Mouse (Mus musculus): Measurements from ENCODE around the gene Rab3ip. TPM values are rescaled to one million over a fixed set of nuclear protein-coding genes. Genes with fewer than 3 reads are reported as not detected.

Gene Rab3ip
- polyA plus RNA-seq, 2 experiments: 6.6 to 7.4 TPM

GRCm38 (mm10) chr10:116980273-116980672 is 29.7 kb upstream of the Rab3ip start:
- no peak for DNase-seq (ENCODE audit: low read depth in 3 of 3, low spot score in 3 of 3)

GRCm38 (mm10) chr10:116978841-116979240 is 28.3 kb upstream of the Rab3ip start:
- no peak overlapping the region for H3K4me3 ChIP-seq (ENCODE audit: insufficient read depth in 1 of 2, low read depth in 2 of 2, low read length in 2 of 2)
- DNase-seq (ENCODE audit: low read depth in 3 of 3, low spot score in 3 of 3) (no peak), ATAC-seq (ENCODE audit: insufficient read depth) (no peak)
- no peak overlapping the region for H3K4me2 ChIP-seq (ENCODE audit: low read depth)
- H3K4me1 ChIP-seq (replicated peaks; ENCODE audit: control insufficient read depth in 2 of 2, insufficient read depth in 2 of 2, low read length in 1 of 2): no peaks in the 10 kb centered on the region
- H3K36me3 ChIP-seq (replicated peaks; ENCODE audit: control insufficient read depth, insufficient read depth, low read depth): no peaks in the 10 kb centered on the region
- no peak overlapping the region for H3K27ac ChIP-seq
- no peak overlapping the region for H3K9ac ChIP-seq (replicated peaks)
- H3K27me3 ChIP-seq (ENCODE audit: control insufficient read depth, insufficient read depth, low read length): no peaks in the 10 kb centered on the region
- TF ChIP-seq EP300 (IDR thresholded peaks at IDR 0.05; ENCODE audit: low read depth) (no peak), CTCF (IDR thresholded peaks at IDR 0.05; ENCODE audit: low read depth) (no peak)
- WGBS (ENCODE audit: insufficient replicate concordance): 69% methylated on average over 9 of the region's 9 CpGs
- H3K9me3 ChIP-seq (ENCODE audit: control insufficient read depth, low read length): no peaks in the 10 kb centered on the region

More at GRCm38 (mm10) chr10:116980273-116980672, 29.7 kb upstream of the Rab3ip start:
- Histone ChIP-seq H3K4me2 (ENCODE audit: low read depth) (no peak overlapping the region), H3K4me3 (ENCODE audit: insufficient read depth in 1 of 2, low read depth in 2 of 2, low read length in 2 of 2) (no peak overlapping the region), H3K4me1 (replicated peaks; ENCODE audit: control insufficient read depth in 2 of 2, insufficient read depth in 2 of 2, low read length in 1 of 2) (no peaks in the 10 kb centered on the region), H3K36me3 (replicated peaks; ENCODE audit: control insufficient read depth, insufficient read depth, low read depth) (no peaks in the 10 kb centered on the region), H3K9me3 (ENCODE audit: control insufficient read depth, low read length) (no peaks in the 10 kb centered on the region), H3K27me3 (ENCODE audit: control insufficient read depth, insufficient read depth, low read length) (no peaks in the 10 kb centered on the region), H3K27ac (no peak overlapping the region), H3K9ac (replicated peaks) (no peak overlapping the region)
- ATAC-seq (ENCODE audit: insufficient read depth): no peak
- 57% methylated on average over 4 of the region's 4 CpGs for WGBS (ENCODE audit: insufficient replicate concordance)
- no peak for TF ChIP-seq CTCF (IDR thresholded peaks at IDR 0.05; ENCODE audit: low read depth)
- no peak for TF ChIP-seq EP300 (IDR thresholded peaks at IDR 0.05; ENCODE audit: low read depth)

GRCm38 (mm10) chr10:116977858-116978257 is 27.3 kb upstream of the Rab3ip start:
- H3K4me3 ChIP-seq (ENCODE audit: insufficient read depth in 1 of 2, low read depth in 2 of 2, low read length in 2 of 2): no peak overlapping the region
- ATAC-seq (ENCODE audit: insufficient read depth) (no peak), DNase-seq (ENCODE audit: low read depth in 3 of 3, low spot score in 3 of 3) (no peak)
- H3K27me3 ChIP-seq (ENCODE audit: control insufficient read depth, insufficient read depth, low read length): no peaks in the 10 kb centered on the region
- H3K4me1 ChIP-seq (replicated peaks; ENCODE audit: control insufficient read depth in 2 of 2, insufficient read depth in 2 of 2, low read length in 1 of 2): no peaks in the 10 kb centered on the region
- no peak overlapping the region for H3K27ac ChIP-seq
- TF ChIP-seq CTCF (IDR thresholded peaks at IDR 0.05; ENCODE audit: low read depth) (no peak), EP300 (IDR thresholded peaks at IDR 0.05; ENCODE audit: low read depth) (no peak)
- no peak overlapping the region for H3K9ac ChIP-seq (replicated peaks)
- no peaks in the 10 kb centered on the region for H3K36me3 ChIP-seq (replicated peaks; ENCODE audit: control insufficient read depth, insufficient read depth, low read depth)
- no peak overlapping the region for H3K4me2 ChIP-seq (ENCODE audit: low read depth)
- 43% methylated on average over 2 of the region's 2 CpGs for WGBS (ENCODE audit: insufficient replicate concordance)
- no peaks in the 10 kb centered on the region for H3K9me3 ChIP-seq (ENCODE audit: control insufficient read depth, low read length)

- no peaks in the 10 kb centered on the region for H3K9me3 ChIP-seq (ENCODE audit: control insufficient read depth, low read length)
- H3K4me1 ChIP-seq (replicated peaks; ENCODE audit: control insufficient read depth in 2 of 2, insufficient read depth in 2 of 2, low read length in 1 of 2): no peaks in the 10 kb centered on the region
- TF ChIP-seq EP300 (IDR thresholded peaks at IDR 0.05; ENCODE audit: low read depth): no peak
- no peak for TF ChIP-seq CTCF (IDR thresholded peaks at IDR 0.05; ENCODE audit: low read depth)
- ATAC-seq (ENCODE audit: insufficient read depth) (no peak), DNase-seq (ENCODE audit: low read depth in 3 of 3, low spot score in 3 of 3) (no peak)
- no peak overlapping the region for H3K4me3 ChIP-seq (ENCODE audit: insufficient read depth in 1 of 2, low read depth in 2 of 2, low read length in 2 of 2)
- no peaks in the 10 kb centered on the region for H3K27me3 ChIP-seq (ENCODE audit: control insufficient read depth, insufficient read depth, low read length)
- no peak overlapping the region for H3K27ac ChIP-seq
- 13% methylated on average over 4 of the region's 4 CpGs for WGBS (ENCODE audit: insufficient replicate concordance)
- no peaks in the 10 kb centered on the region for H3K36me3 ChIP-seq (replicated peaks; ENCODE audit: control insufficient read depth, insufficient read depth, low read depth)
- H3K9ac ChIP-seq (replicated peaks): no peak overlapping the region
- no peak overlapping the region for H3K4me2 ChIP-seq (ENCODE audit: low read depth)
Observed at GRCm38 (mm10) chr10:116977455-116977854, 26.9 kb upstream of the Rab3ip start.

- Histone ChIP-seq H3K27me3 (ENCODE audit: control insufficient read depth, insufficient read depth, low read length) (no peaks in the 10 kb centered on the region), H3K4me3 (ENCODE audit: insufficient read depth in 1 of 2, low read depth in 2 of 2, low read length in 2 of 2) (no peak within 1 kb of the TSS), H3K4me2 (ENCODE audit: low read depth) (no peak within 1 kb of the TSS), H3K9ac (replicated peaks) (no peak within 1 kb of the TSS), H3K9me3 (ENCODE audit: control insufficient read depth, low read length) (no peaks in the 10 kb centered on the region), H3K36me3 (replicated peaks; ENCODE audit: control insufficient read depth, insufficient read depth, low read depth) (no peaks in the 10 kb centered on the region), H3K27ac (no peak within 1 kb of the TSS), H3K4me1 (replicated peaks; ENCODE audit: control insufficient read depth in 2 of 2, insufficient read depth in 2 of 2, low read length in 1 of 2) (no peaks in the 10 kb centered on the region)
- no peak for TF ChIP-seq EP300 (IDR thresholded peaks at IDR 0.05; ENCODE audit: low read depth)
- no peak for TF ChIP-seq CTCF (IDR thresholded peaks at IDR 0.05; ENCODE audit: low read depth)
- 85% methylated on average over 6 of the region's 6 CpGs for WGBS (ENCODE audit: insufficient replicate concordance)
- ATAC-seq (ENCODE audit: insufficient read depth): no peak
- no peak for DNase-seq (ENCODE audit: low read depth in 3 of 3, low spot score in 3 of 3)
Observed at GRCm38 (mm10) chr10:116972509-116972908, 21.9 kb upstream of the Rab3ip start, which contains the start of gene Gm10271. Gm10271 (minus strand) TSS chr10:116972609.
